Mouse (Mus musculus) T-helper 1 cell (primary cell): ENCODE measurements at regions not wholly inside any gene's neighbourhood (a gene's known extent, or its start where the extent isn't known, plus 50 kb on each side); places are given as distances from the start of the nearest gene placed in this dataset.

ENCODE experiments used
- in situ Hi-C: fragments of 300-600 bp; cut with MboI, MseI; formaldehyde crosslinking; loops from one replicate; pipeline ENCODE4 v1.15.1; 2025; ENCODE audit warnings: high pct_unique_total_duplicates

- in situ Hi-C loops, result no loop called here
These were observed 214.1 kb upstream of the Usp24 start for GRCm38 (mm10) chr4:106101904-106102303.

- in situ Hi-C loops, result no loop called here
These were observed 213.5 kb upstream of the Usp24 start for GRCm38 (mm10) chr4:106102451-106102977.

- in situ Hi-C loops, result no loop called here
These were observed 212.0 kb upstream of the Usp24 start for GRCm38 (mm10) chr4:106103750-106104635.

- in situ Hi-C loops, result no loop called here
These were observed 203.0 kb upstream of the Usp24 start for GRCm38 (mm10) chr4:106112981-106113380.

GRCm38 (mm10) chr4:106113747-106114146 lies 202.3 kb upstream of the Usp24 start:
- in situ Hi-C loops, result no loop called here

GRCm38 (mm10) chr4:106116611-106117010 lies 199.4 kb upstream of the Usp24 start:
- in situ Hi-C loops, result no loop called here

GRCm38 (mm10) chr4:106121306-106121705 lies 194.7 kb upstream of the Usp24 start:
- in situ Hi-C loops, result no loop called here

GRCm38 (mm10) chr4:106123038-106123654 lies 192.9 kb upstream of the Usp24 start:
- in situ Hi-C loops, result no loop called here

GRCm38 (mm10) chr4:106127199-106127598 lies 188.8 kb upstream of the Usp24 start:
- in situ Hi-C loops, result no loop called here

- in situ Hi-C loops, result no loop called here
These were observed 188.4 kb upstream of the Usp24 start for GRCm38 (mm10) chr4:106127641-106128040.

- in situ Hi-C loops, result no loop called here
These were observed 186.7 kb upstream of the Usp24 start for GRCm38 (mm10) chr4:106129327-106129726.

GRCm38 (mm10) chr4:106129803-106130202 lies 186.2 kb upstream of the Usp24 start:
- in situ Hi-C loops, result no loop called here

- in situ Hi-C loops, result no loop called here
These were observed 182.0 kb upstream of the Usp24 start for GRCm38 (mm10) chr4:106133746-106134730.

- in situ Hi-C loops, result no loop called here
These were observed 173.3 kb upstream of the Usp24 start for GRCm38 (mm10) chr4:106142741-106143140.

GRCm38 (mm10) chr4:106144351-106145116 lies 171.5 kb upstream of the Usp24 start:
- in situ Hi-C loops, result no loop called here

- in situ Hi-C loops, result no loop called here
These were observed 169.0 kb upstream of the Usp24 start for GRCm38 (mm10) chr4:106146919-106147460.

GRCm38 (mm10) chr4:106148866-106149265 lies 167.1 kb upstream of the Usp24 start:
- in situ Hi-C loops, result no loop called here

- in situ Hi-C loops, result no loop called here
These were observed 166.5 kb upstream of the Usp24 start for GRCm38 (mm10) chr4:106149471-106150048.

GRCm38 (mm10) chr4:106150775-106151174 lies 165.2 kb upstream of the Usp24 start:
- in situ Hi-C loops, result no loop called here
